Mouse (Mus musculus): Measurements from ENCODE around the gene Emc9.

Gene Emc9

GRCm38 (mm10) chr14:55584702-55585565, at the start of gene Emc9:
Emc9 (minus strand) TSS chr14:55585302.
- DNase-seq = peak; percentile 72 to 81

- peak; percentile 73 to 76 for DNase-seq
These were observed 44.2 kb upstream of the Emc9 start for GRCm38 (mm10) chr14:55629312-55629711.

GRCm38 (mm10) chr14:55628077-55628827, 43.1 kb upstream of the Emc9 start:
- DNase-seq = no peak

GRCm38 (mm10) chr14:55618486-55619195, 33.5 kb upstream of the Emc9 start:
- DNase-seq = peak in 1 of 2 experiments; percentile 33

GRCm38 (mm10) chr14:55617822-55618221, 32.7 kb upstream of the Emc9 start, which contains the start of gene Rec8:
Rec8 (plus strand) TSS chr14:55618037.
- peak; percentile 48 to 69 for DNase-seq

GRCm38 (mm10) chr14:55616844-55617243, 31.7 kb upstream of the Emc9 start:
- no peak for DNase-seq

- no peak for DNase-seq
These were observed 30.8 kb upstream of the Emc9 start for GRCm38 (mm10) chr14:55615876-55616275.

GRCm38 (mm10) chr14:55614565-55615178, 29.6 kb upstream of the Emc9 start:
- no peak for DNase-seq

- no peak for DNase-seq
These were observed 28.2 kb upstream of the Emc9 start for GRCm38 (mm10) chr14:55613346-55613745.

- DNase-seq = no peak
These were observed 23.2 kb upstream of the Emc9 start for GRCm38 (mm10) chr14:55608339-55608738.

- DNase-seq = no peak
These were observed 20.8 kb upstream of the Emc9 start for GRCm38 (mm10) chr14:55605743-55606459.

GRCm38 (mm10) chr14:55604823-55605222, 19.7 kb upstream of the Emc9 start:
- no peak for DNase-seq

- DNase-seq = peak; percentile 94 to 95
These were observed 18.8 kb upstream of the Emc9 start for GRCm38 (mm10) chr14:55603633-55604576.

- no peak for DNase-seq
These were observed 18.1 kb upstream of the Emc9 start, which contains the start of gene Irf9 for GRCm38 (mm10) chr14:55603271-55603632. Irf9 (plus strand) TSS chr14:55603571.

GRCm38 (mm10) chr14:55598521-55599390, 13.7 kb upstream of the Emc9 start:
- DNase-seq = no peak

GRCm38 (mm10) chr14:55596036-55596690, 11.1 kb upstream of the Emc9 start:
- peak in 1 of 2 experiments; percentile 48 for DNase-seq

GRCm38 (mm10) chr14:55592226-55592625, 7.1 kb upstream of the Emc9 start:
- peak; percentile 30 to 46 for DNase-seq

GRCm38 (mm10) chr14:55591331-55591891, 6.3 kb upstream of the Emc9 start, which contains the start of gene Rnf31:
Rnf31 (plus strand) TSS chr14:55591708.
- DNase-seq = peak; percentile 94 to 97
